Mouse (Mus musculus): Measurements from ENCODE around the gene Hyal3. TPM values are rescaled to one million over a fixed set of nuclear protein-coding genes. Genes with fewer than 3 reads are reported as not detected.

Hyal3 gene
- polyA plus RNA-seq, 1 experiment from 2014 or later, result 0.82 TPM

DNA sequence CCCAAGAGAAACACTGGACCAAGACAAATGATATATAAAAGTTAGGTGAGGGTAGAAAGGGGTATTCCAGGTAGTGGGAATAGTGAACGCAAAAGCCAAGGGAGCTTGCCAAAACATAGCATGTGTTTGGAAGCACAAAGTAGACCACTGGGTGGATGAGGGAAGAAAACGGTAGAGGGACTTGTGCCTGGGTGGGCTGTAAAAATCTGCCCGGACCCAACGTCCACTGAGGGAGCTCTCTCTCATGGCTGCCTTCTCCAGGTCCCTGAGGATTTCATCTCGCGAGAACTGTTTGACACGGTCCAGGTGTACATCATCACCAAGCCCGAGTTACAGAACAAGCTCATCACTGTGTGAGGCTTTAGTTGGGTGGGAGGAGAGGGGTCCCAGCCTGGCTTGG is 37.9 kb upstream of the Hyal3 start:
- H3K9me3 ChIP-seq (replicated peaks), result no peaks in the 10 kb centered on the region
- peaks cover 47% of the 10 kb centered on the region for H3K36me3 ChIP-seq
- H3K4me2 ChIP-seq, result peak overlapping the region; percentile 93
- ATAC-seq (ENCODE audit: low read depth), result no peak
- 45% methylated on average over 8 of the region's 8 CpGs for WGBS (ENCODE audit: insufficient replicate concordance)
- peak overlapping the region; percentile 79 for H3K9ac ChIP-seq
- no peak for DNase-seq
- H3K4me3 ChIP-seq (replicated peaks), result peak overlapping the region; percentile 74
- peak overlapping the region; percentile 80 for H3K27ac ChIP-seq
- H3K27me3 ChIP-seq, result no peaks in the 10 kb centered on the region
- H3K4me1 ChIP-seq (replicated peaks), result peaks cover 52% of the 10 kb centered on the region

DNA sequence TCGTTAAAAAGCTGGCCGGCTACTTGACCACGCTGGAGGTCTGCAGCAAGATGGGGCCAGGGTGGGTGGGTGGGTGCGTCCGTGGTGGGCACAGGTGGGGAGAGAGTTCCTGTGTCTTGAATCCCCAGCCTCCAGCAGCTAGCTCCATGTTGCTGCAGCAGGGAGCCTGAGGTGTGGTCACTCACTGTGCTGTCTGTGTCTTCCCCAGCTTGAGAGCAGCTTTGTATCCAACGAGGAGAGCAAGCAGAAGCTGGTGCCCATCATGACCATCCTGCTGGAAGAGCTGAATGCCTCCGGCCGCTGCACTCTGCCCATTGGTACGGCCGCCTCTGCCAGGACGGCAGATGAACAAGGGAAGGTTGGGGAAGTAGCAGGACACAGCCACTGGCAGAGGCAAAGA is 37.3 kb upstream of the Hyal3 start:
- peak overlapping the region; percentile 93; the same call in 1 of the 2 replicates for H3K4me2 ChIP-seq
- peaks cover 55% of the 10 kb centered on the region for H3K4me1 ChIP-seq (replicated peaks)
- H3K9me3 ChIP-seq (replicated peaks), result no peaks in the 10 kb centered on the region
- H3K27me3 ChIP-seq, result peaks cover 2% of the 10 kb centered on the region; the same call in 1 of the 2 replicates
- H3K27ac ChIP-seq, result no peak overlapping the region
- H3K4me3 ChIP-seq (replicated peaks), result no peak overlapping the region
- H3K9ac ChIP-seq, result 0 out of 2 replicates have a peak overlapping the region, but pooled peaks have one; percentile 79
- DNase-seq (no peak), ATAC-seq (ENCODE audit: low read depth) (no peak)
- peaks cover 41% of the 10 kb centered on the region for H3K36me3 ChIP-seq
- WGBS (ENCODE audit: insufficient replicate concordance), result 77% methylated on average over 11 of the region's 11 CpGs

DNA sequence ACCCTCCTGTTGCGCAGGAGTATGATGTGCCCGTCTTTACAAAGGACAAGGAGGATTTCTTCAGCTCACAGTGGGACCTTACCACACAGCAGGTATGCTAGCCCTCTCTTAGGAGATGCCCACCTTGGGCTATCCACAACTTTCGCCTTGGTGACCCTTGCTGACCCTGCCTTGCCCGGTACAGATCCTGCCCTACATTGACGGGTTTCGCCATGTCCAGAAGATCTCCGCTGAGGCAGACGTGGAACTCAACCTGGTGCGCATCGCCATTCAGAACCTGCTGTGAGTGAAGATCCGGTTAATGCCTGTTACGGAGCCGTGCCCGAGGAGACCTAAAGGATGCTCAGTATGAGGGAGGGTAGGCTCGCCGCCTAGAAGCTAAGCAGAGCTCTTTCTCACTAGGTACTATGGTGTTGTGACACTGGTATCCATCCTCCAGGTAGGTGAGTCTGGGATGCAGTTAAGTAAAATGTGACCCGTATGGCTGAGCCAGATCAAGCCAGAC is 36.4 kb upstream of the Hyal3 start:
- Histone ChIP-seq H3K36me3 (peaks cover 32% of the 10 kb centered on the region), H3K9me3 (replicated peaks) (no peaks in the 10 kb centered on the region), H3K9ac (no peak overlapping the region), H3K4me3 (replicated peaks) (no peak overlapping the region), H3K4me1 (replicated peaks) (peaks cover 50% of the 10 kb centered on the region), H3K27ac (no peak overlapping the region), H3K4me2 (no peak overlapping the region), H3K27me3 (peaks cover 11% of the 10 kb centered on the region; the same call in 1 of the 2 replicates)
- 89% methylated on average over 17 of the region's 17 CpGs for WGBS (ENCODE audit: insufficient replicate concordance)
- ATAC-seq (ENCODE audit: low read depth), result no peak
- DNase-seq, result no peak

DNA sequence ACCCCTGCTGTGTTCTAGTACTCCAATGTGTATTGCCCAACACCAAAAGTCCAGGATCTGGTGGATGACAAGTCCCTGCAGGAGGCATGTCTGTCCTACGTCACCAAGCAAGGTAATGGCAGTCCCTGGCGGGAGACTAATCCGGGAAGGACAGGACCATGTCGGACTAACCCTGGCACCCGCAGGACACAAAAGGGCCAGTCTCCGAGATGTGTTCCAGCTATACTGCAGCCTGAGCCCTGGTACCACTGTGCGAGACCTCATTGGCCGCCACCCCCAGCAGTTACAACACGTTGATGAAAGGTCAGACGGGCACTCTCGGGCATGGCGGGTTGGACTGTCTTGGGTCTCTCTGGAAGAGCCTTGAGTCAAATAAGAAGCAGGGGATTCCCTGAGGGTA is 35.9 kb upstream of the Hyal3 start:
- DNase-seq (no peak), ATAC-seq (ENCODE audit: low read depth) (no peak)
- 89% methylated on average over 12 of the region's 12 CpGs for WGBS (ENCODE audit: insufficient replicate concordance)
- Histone ChIP-seq H3K27ac (no peak overlapping the region), H3K4me2 (no peak overlapping the region), H3K4me3 (replicated peaks) (no peak overlapping the region), H3K27me3 (peaks cover 16% of the 10 kb centered on the region; the same call in 1 of the 2 replicates), H3K36me3 (peaks cover 27% of the 10 kb centered on the region), H3K9me3 (replicated peaks) (no peaks in the 10 kb centered on the region), H3K9ac (no peak overlapping the region), H3K4me1 (replicated peaks) (peaks cover 50% of the 10 kb centered on the region)

DNA sequence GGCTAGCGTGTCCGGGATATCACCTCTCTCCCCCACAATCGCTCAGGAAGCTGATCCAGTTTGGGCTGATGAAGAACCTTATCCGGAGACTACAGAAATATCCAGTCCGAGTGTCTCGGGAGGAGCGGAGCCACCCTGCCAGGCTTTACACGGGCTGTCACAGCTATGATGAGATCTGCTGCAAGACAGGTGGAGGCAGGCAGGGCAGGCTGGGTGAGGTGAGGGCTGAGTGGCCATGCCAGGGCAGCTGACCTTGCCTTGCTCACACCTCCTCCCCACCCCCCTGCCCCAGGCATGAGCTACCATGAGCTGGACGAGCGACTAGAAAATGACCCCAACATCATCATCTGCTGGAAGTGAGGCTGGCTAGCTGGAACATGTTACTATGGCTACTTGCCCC is 35.4 kb upstream of the Hyal3 start:
- WGBS (ENCODE audit: insufficient replicate concordance), result 79% methylated on average over 10 of the region's 10 CpGs
- Histone ChIP-seq H3K27me3 (peaks cover 21% of the 10 kb centered on the region; the same call in 1 of the 2 replicates), H3K4me2 (no peak overlapping the region), H3K27ac (no peak overlapping the region), H3K4me3 (replicated peaks) (no peak overlapping the region), H3K4me1 (replicated peaks) (peaks cover 52% of the 10 kb centered on the region), H3K9ac (no peak overlapping the region), H3K36me3 (peaks cover 22% of the 10 kb centered on the region), H3K9me3 (replicated peaks) (no peaks in the 10 kb centered on the region)
- DNase-seq, result no peak
- no peak for ATAC-seq (ENCODE audit: low read depth)

DNA sequence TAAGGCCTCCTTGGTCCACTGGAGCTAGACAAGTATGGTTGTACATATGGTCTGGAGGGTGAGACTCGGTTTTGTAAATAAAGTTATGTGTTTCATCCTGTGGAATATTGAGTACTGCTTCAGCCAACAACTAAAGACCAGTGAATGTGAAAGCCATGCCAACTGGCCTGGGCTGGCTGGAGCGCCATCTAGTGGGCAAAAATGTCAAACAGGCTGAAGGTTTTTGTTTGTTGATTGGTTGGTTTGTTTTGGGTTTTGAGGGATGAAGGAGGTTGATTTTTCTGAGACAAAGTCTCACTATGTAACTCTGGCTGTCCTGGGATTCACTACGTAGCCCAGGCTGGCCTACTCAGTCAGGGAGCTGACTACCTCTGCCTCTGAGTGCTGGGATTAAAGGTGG is 35.0 kb upstream of the Hyal3 start:
- Histone ChIP-seq H3K27ac (no peak overlapping the region), H3K4me1 (replicated peaks) (peaks cover 54% of the 10 kb centered on the region), H3K9me3 (replicated peaks) (no peaks in the 10 kb centered on the region), H3K4me3 (replicated peaks) (no peak overlapping the region), H3K4me2 (no peak overlapping the region), H3K9ac (no peak overlapping the region), H3K27me3 (peaks cover 25% of the 10 kb centered on the region), H3K36me3 (peaks cover 19% of the 10 kb centered on the region)
- DNase-seq, result peak; percentile 64
- WGBS (ENCODE audit: insufficient replicate concordance), result 3% methylated on average over 3 of the region's 3 CpGs
- ATAC-seq (ENCODE audit: low read depth), result no peak

DNA sequence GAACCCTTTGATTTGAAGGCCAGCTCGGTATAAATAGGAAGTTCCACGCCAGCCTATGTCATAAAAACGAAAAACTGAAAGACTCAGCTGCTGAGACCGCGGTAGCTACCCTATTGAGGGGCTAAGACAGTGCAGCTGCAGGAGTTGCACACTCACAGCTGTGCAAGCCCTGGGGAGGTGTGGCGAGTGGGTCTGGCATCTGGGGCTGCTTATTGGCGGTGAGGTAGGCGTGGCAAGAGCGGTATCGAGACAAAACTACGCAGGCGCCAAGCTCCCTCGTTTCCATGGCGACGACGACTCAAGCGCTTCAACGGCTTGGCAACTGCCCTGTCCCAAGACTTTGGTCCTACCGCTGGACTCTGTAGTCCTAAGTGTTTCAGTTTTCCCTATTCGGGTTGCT is 33.6 kb upstream of the Hyal3 start, which contains the start of gene Zmynd10:
Zmynd10 (plus strand) TSS at position 273 of the 400 bp plus-strand sequence.
- H3K27ac ChIP-seq, result 0 out of 2 replicates have a peak within 1 kb of the TSS, but pooled peaks have one; percentile 13
- H3K4me3 ChIP-seq (replicated peaks), result peak within 1 kb of the TSS; percentile 7; the same call in 1 of the 2 replicates
- H3K36me3 ChIP-seq, result peaks cover 19% of the 10 kb centered on the region
- DNase-seq, result peak; percentile 85
- peak; percentile 67 for ATAC-seq (ENCODE audit: low read depth)
- H3K27me3 ChIP-seq, result peaks cover 39% of the 10 kb centered on the region
- no peaks in the 10 kb centered on the region for H3K9me3 ChIP-seq (replicated peaks)
- peaks cover 57% of the 10 kb centered on the region for H3K4me1 ChIP-seq (replicated peaks)
- H3K9ac ChIP-seq, result 0 out of 2 replicates have a peak within 1 kb of the TSS, but pooled peaks have one; percentile 47
- 5% methylated on average over 20 of the region's 20 CpGs for WGBS (ENCODE audit: insufficient replicate concordance)
- peak within 1 kb of the TSS; percentile 53 for H3K4me2 ChIP-seq

DNA sequence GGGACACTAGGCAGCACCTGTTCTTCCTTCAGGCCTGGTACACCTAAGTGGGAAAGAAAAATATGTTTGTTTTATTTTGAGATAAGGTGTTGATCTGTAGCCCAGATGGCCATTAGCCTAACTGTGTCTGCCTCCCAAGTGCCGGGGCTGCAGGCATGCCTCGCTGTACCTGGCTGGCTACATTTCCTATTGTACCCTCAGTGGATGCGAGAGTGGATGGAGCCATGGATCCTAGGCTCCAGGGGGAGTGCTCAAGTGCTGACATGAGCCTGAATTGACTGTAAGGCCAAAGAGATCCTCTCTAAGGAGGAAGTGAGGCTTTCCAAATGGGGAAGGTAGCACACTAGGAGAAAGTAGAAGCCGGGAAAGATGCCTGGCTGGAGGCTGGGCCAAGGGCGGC is 32.7 kb upstream of the Hyal3 start:
- Histone ChIP-seq H3K4me2 (no peak overlapping the region), H3K27me3 (peaks cover 44% of the 10 kb centered on the region), H3K9ac (no peak overlapping the region), H3K36me3 (peaks cover 19% of the 10 kb centered on the region), H3K4me3 (replicated peaks) (no peak overlapping the region), H3K9me3 (replicated peaks) (no peaks in the 10 kb centered on the region), H3K4me1 (replicated peaks) (peaks cover 59% of the 10 kb centered on the region), H3K27ac (0 out of 2 replicates have a peak overlapping the region, but pooled peaks have one; percentile 13)
- no peak for ATAC-seq (ENCODE audit: low read depth)
- 66% methylated on average over 5 of the region's 5 CpGs for WGBS (ENCODE audit: insufficient replicate concordance)
- DNase-seq, result no peak

DNA sequence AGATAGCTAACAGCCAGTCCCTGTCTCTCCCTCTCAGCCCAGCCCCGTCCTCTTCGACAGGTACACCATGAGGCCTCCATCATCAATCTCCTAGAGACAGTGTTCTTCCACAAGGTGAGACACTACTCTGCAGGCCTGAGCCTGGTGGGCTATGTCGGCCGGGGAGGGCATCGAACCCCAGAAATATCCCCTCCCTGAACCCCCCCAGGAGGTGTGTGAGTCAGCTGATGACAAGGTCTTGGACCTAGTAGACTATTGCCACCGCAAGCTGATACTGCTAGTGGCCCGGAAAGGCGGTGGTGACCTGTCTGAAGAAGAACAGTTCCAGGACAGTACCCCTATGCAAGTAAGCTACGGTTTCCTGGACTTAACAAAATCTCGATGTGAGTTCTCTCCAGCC is 31.8 kb upstream of the Hyal3 start:
- WGBS (ENCODE audit: insufficient replicate concordance), result 85% methylated on average over 10 of the region's 10 CpGs
- no peak overlapping the region for H3K4me3 ChIP-seq (replicated peaks)

DNA sequence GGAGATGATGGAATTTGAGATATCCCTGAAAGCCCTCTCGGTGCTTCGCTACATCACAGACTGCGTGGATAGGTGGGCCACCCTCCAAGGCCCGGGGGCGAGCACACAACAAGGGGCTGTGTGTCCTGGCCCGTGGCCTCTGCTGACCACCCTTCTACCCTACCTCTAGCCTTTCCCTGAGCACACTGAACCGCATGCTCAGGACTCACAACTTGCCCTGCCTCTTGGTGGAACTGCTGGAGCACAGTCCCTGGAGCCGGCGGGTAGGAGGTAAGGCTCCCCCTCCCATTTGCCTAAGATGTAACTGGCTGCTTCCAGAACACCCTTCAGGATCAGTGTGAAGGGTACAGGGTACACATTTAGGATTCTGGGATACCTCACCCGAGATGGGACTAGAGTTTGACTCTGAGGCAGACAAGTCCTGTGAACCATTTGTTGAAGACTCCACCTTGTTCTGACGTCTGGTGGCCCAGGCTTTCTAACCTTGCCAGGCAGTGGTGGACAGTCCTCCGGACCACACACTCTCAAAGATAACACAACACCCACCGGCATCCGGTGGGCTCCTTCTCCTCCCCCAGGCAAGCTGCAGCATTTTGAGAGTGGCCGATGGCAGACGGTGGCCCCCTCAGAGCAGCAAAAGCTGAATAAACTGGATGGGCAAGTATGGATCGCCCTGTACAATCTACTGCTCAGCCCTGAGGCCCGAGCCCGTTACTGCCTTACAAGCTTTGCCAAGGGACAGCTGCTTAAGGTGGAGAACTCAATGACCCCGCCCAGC is 31.1 kb upstream of the Hyal3 start:
- no peak overlapping the region for H3K9ac ChIP-seq
- peaks cover 66% of the 10 kb centered on the region for H3K4me1 ChIP-seq (replicated peaks)
- H3K4me2 ChIP-seq, result no peak overlapping the region
- DNase-seq (no peak), ATAC-seq (ENCODE audit: low read depth) (no peak)
- no peak overlapping the region for H3K27ac ChIP-seq
- peaks cover 44% of the 10 kb centered on the region for H3K27me3 ChIP-seq
- WGBS (ENCODE audit: insufficient replicate concordance), result 78% methylated on average over 20 of the region's 20 CpGs
- H3K9me3 ChIP-seq (replicated peaks), result no peaks in the 10 kb centered on the region
- H3K4me3 ChIP-seq (replicated peaks), result no peak overlapping the region
- peaks cover 7% of the 10 kb centered on the region for H3K36me3 ChIP-seq

More for the DNA sequence above, 31.8 kb upstream of the Hyal3 start:
- Histone ChIP-seq H3K27ac (no peak overlapping the region), H3K9ac (no peak overlapping the region), H3K36me3 (peaks cover 14% of the 10 kb centered on the region), H3K4me2 (no peak overlapping the region), H3K27me3 (peaks cover 44% of the 10 kb centered on the region), H3K9me3 (replicated peaks) (no peaks in the 10 kb centered on the region), H3K4me1 (replicated peaks) (peaks cover 63% of the 10 kb centered on the region)
- DNase-seq (no peak), ATAC-seq (ENCODE audit: low read depth) (no peak)

DNA sequence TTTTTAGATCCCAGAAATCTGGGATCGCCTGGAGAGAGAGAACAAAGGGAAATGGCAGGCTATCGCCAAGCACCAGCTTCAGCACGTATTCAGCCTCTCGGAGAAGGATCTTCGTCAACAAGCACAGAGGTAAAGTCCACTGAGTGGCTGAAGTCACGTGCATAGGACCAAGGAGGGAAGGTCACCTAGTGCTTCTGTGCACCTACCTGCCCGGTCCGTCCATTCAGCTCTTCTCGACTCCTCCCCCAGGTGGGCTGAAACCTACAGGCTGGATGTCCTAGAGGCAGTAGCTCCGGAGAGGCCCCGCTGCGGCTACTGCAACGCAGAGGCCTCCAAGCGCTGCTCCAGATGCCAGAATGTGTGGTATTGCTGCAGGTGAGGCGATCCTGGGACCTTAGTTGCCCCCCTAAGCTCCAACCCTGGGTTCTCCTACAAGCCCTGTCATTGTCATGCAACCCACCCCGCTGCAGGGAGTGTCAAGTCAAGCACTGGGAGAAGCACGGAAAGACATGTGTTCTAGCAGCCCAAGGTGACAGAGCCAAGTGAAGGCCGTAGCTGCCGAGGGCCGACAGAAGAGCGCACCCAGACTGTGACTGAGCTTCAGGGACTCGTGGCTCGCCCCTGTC is 30.0 kb upstream of the Hyal3 start:
- WGBS (ENCODE audit: insufficient replicate concordance), result 36% methylated on average over 23 of the region's 23 CpGs
- H3K4me1 ChIP-seq (replicated peaks), result peaks cover 69% of the 10 kb centered on the region
- peaks cover 44% of the 10 kb centered on the region for H3K27me3 ChIP-seq
- no peak overlapping the region for H3K27ac ChIP-seq
- DNase-seq (no peak), ATAC-seq (ENCODE audit: low read depth) (no peak)
- peak overlapping the region; percentile 96 for H3K4me2 ChIP-seq
- H3K36me3 ChIP-seq, result no peaks in the 10 kb centered on the region
- H3K9me3 ChIP-seq (replicated peaks), result no peaks in the 10 kb centered on the region
- peak overlapping the region; percentile 61 for H3K4me3 ChIP-seq (replicated peaks)
- peak overlapping the region; percentile 76 for H3K9ac ChIP-seq

Data from liver, embryonic 13.5 days (tissue).